Mouse (Mus musculus) macrophage (primary cell): ENCODE data around the gene Pla2g7. TPM values are rescaled to one million over a fixed set of nuclear protein-coding genes. Genes with fewer than 3 reads are reported as not detected.

Source experiments
- H3K27ac ChIP-seq: fragments of 350-480 bp; formaldehyde crosslinking; 2 replicates; pipeline ENCODE4 v1.9.0; 2021
- H3K36me3 ChIP-seq: fragments of 350-480 bp; formaldehyde crosslinking; 2 replicates; pipeline ENCODE4 v1.9.0; 2021; ENCODE audit errors: inconsistent target
- H3K4me3 ChIP-seq: fragments of 350-480 bp; formaldehyde crosslinking; 2 replicates; pipeline ENCODE4 v1.9.0; 2021; ENCODE audit errors: inconsistent target
- H3K79me2 ChIP-seq: fragments of 350-480 bp; formaldehyde crosslinking; 2 replicates; pipeline ENCODE4 v1.9.0; 2021; ENCODE audit errors: inconsistent target
- WGBS: methylation state at CpG from one replicate; pipeline ENCODE4 v1.1.7; 2026; ENCODE audit warnings: inconsistent platforms; ENCODE audit not compliant: missing documents; 5-methylcytosine and 5-hydroxymethylcytosine counted together
- polyA plus RNA-seq: library from polyadenylated mRNA; stranded (reverse); fragments of 250-400 nt; gene quantifications from 3 replicates; pipeline ENCODE4 v1.2.4, GENCODE M21; 2018; ENCODE audit warnings: inconsistent platforms

Gene Pla2g7
- polyA plus RNA-seq, 1 experiment from 2014 or later, result 54.4 TPM

DNA sequence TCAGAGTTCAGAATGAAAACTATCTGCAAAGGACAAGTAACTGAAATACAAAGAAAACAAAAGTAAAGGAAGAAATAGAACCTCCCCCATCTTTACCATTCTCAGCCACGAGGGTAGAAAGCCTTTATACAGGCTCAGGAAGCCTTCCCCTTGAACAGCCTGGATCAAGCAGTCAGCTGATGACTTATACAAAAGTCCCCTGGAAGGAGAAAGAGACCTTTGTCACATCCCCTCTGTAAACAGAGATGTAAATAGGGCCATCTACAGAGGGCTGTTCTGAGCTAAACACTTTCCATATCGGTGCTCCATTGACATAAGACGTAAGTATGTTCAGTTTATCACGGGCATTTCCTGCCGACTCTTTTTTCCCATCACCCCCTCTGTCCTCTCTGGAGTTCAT lies 79.0 kb downstream of the Pla2g7 start:
- Histone ChIP-seq H3K4me3 (no peak overlapping the region), H3K27ac (no peak overlapping the region), H3K79me2 (no peaks in the 10 kb centered on the region), H3K36me3 (no peaks in the 10 kb centered on the region)
- WGBS, result 92% methylated on average over 5 of the region's 5 CpGs

DNA sequence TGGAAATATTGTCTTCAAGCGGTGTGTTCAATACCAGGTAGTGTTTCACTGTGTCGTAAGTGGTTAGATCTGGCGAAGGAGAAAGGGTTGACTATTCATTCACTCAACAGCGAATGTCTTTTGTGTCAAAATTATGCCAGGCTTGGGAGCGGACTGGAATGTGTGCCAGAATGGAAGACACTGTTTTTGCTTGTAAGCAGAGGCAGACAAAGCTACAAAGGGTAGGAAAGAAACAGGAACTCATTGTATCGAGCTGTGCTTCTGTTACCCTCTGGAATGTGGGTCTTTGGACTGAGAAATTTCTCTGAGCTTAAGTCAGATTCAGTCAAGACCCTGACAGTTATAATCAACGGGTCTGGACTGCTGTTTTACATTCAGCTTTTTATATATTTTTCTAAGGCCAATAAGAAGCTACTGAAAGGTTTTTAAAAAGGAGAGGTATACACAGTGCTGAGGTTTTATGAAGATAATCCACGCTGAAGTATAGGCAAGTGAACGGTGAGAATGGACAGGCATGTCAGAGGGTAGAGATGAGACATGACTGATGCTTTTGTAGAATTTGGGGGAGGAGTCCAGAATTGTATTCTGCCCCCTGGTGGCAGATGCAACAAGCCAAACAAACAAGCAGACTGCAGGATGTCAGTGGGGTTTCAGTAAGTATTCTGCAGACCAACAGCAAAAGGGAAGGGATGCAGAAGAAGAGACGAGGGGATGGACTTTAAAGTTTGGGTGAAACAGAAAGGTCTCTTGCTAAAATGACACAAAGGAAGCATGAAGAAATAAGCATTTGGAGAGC lies 81.9 kb downstream of the Pla2g7 start:
- Histone ChIP-seq H3K27ac (no peak overlapping the region), H3K79me2 (no peaks in the 10 kb centered on the region), H3K4me3 (no peak overlapping the region), H3K36me3 (no peaks in the 10 kb centered on the region)
- 91% methylated on average over 10 of the region's 10 CpGs for WGBS

DNA sequence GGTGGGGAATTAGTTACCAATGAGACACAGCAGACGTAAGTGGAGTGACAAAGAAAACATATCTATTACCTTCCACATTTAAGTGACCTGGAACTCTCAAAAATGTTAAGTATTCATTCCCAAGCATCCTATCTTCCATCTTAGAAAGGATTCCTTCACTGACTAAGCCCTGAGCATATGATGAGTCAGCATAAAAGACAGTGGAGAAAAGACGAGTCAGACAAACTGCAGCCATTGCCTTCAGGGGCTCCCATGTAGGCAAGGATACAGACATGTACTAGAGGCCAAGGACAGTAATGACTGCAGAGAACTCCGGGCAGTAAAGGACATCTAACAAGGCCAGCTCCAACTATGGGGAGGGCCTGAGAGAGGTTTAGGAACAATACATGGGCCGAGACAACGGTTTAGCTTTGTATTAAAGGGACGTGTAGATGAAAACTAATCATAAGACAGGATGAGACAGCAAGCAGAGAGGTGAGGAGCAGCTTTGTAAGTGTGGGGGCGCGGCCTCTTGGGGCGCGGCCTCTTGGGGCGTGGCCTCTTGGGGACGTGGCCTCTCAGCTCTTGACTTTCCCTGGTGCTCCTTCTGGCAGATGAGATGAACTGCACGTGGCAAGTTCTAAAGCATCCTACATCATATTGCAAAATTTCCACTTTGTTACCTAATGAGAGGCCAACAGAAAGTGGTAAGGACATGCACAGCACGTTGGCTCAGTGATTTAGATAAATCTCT lies 83.6 kb downstream of the Pla2g7 start:
- 86% methylated on average over 14 of the region's 14 CpGs for WGBS
- Histone ChIP-seq H3K36me3 (no peaks in the 10 kb centered on the region), H3K79me2 (no peaks in the 10 kb centered on the region), H3K4me3 (no peak overlapping the region), H3K27ac (no peak overlapping the region)

Other genes with a start within 250 kb of the Pla2g7 start
- gene Adgrf5, start 207.6 kb upstream of the Pla2g7 start, polyA plus RNA-seq, result 0.07 to 0.43 TPM (median 0.09 TPM) in 3 replicates
- gene Mep1a, start 65.3 kb upstream of the Pla2g7 start, polyA plus RNA-seq, result not detected in 3 replicates
- gene Ankrd66, start 24.5 kb upstream of the Pla2g7 start, polyA plus RNA-seq, result 0.19 to 0.29 TPM in 2 of 3 replicates, not detected in the other
- gene Tdrd6, start 62.2 kb downstream of the Pla2g7 start, polyA plus RNA-seq, result not detected in 3 replicates
- 0.14 to 0.83 TPM in 2 of 3 replicates, not detected in the other for gene Slc25a27, start 99.1 kb downstream of the Pla2g7 start, polyA plus RNA-seq
- gene Cyp39a1, start 99.3 kb downstream of the Pla2g7 start, polyA plus RNA-seq, result 0.12 to 0.16 TPM in 2 of 3 replicates, not detected in the other
- gene Rcan2, start 233.3 kb downstream of the Pla2g7 start, polyA plus RNA-seq, result not detected in 3 replicates